Mouse (Mus musculus) intestine, embryonic 16.5 days (tissue): ENCODE measurements around the gene Efhd2. TPM values are rescaled to one million over a fixed set of nuclear protein-coding genes. Genes with fewer than 3 reads are reported as not detected.

Experiments used
- ATAC-seq: fragments of 200-750 bp; cut with Nextera tagmentation; 2 replicates; pipeline ENCODE4 v1.8.0; 2017; ENCODE audit warnings: moderate TSS enrichment, moderate library complexity
- H3K27ac ChIP-seq: fragments of 300-500 bp; sonication (generic); 2 replicates; pipeline ENCODE4 v1.5.1; 2014; ENCODE audit warnings: mild to moderate bottlenecking, low read length
- H3K27me3 ChIP-seq: fragments of 300-500 bp; sonication (generic); replicated peaks from 2 replicates; pipeline ENCODE4 v1.6.1; 2014; ENCODE audit warnings: low read length, control low read depth, mixed read lengths; ENCODE audit not compliant: control insufficient read depth, insufficient read depth
- H3K36me3 ChIP-seq: fragments of 300-500 bp; sonication (generic); 2 replicates; pipeline ENCODE4 v1.6.1; 2014; ENCODE audit warnings: low read length, control low read depth; ENCODE audit not compliant: control insufficient read depth, insufficient read depth
- H3K4me1 ChIP-seq: fragments of 300-500 bp; sonication (generic); 2 replicates; pipeline ENCODE4 v1.6.1; 2014; ENCODE audit warnings: low read length, control low read depth, mixed read lengths; ENCODE audit not compliant: control insufficient read depth, insufficient read depth
- H3K4me2 ChIP-seq: fragments of 300-500 bp; sonication (generic); 2 replicates; pipeline ENCODE4 v1.6.1; 2014; ENCODE audit warnings: low read depth, low read length, control low read depth
- H3K4me3 ChIP-seq: fragments of 300-500 bp; sonication (generic); 2 replicates; pipeline ENCODE4 v1.5.1; 2014; ENCODE audit warnings: mild to moderate bottlenecking, low read length
- H3K9ac ChIP-seq: fragments of 300-500 bp; sonication (generic); 2 replicates; pipeline ENCODE4 v1.6.1; 2014; ENCODE audit warnings: low read depth, low read length
- H3K9me3 ChIP-seq: fragments of 300-500 bp; sonication (generic); 2 replicates; pipeline ENCODE4 v1.6.1; 2016; ENCODE audit warnings: low read length, control low read depth; ENCODE audit not compliant: control insufficient read depth
- WGBS: fragments of 180-500 bp; shearing (Covaris S2); extraction: QIAGEN DNeasy Blood & Tissue Kit; methylation state at CpG from one replicate; pipeline ENCODE4 v1.1.7; 2014; 5-methylcytosine and 5-hydroxymethylcytosine counted together
- polyA plus RNA-seq: library from polyadenylated mRNA; unstranded; fragments of >200 nt; fragmentation: Nextera tagmentation; extraction: Ambion mirVana; gene quantifications from 2 replicates; pipeline ENCODE4 v1.2.1, GENCODE M21; 2015

Gene Efhd2
- polyA plus RNA-seq, 1 experiment from 2014 or later, result 140 TPM

GRCm38 (mm10) chr4:141809850-141810464 lies 64.8 kb downstream of the Efhd2 start:
- H3K36me3 ChIP-seq, result peaks cover 25% of the 10 kb centered on the region
- H3K9me3 ChIP-seq, result no peaks in the 10 kb centered on the region
- no peak overlapping the region for H3K4me2 ChIP-seq
- no peaks in the 10 kb centered on the region for H3K4me1 ChIP-seq
- H3K27me3 ChIP-seq, result no peaks in the 10 kb centered on the region
- no peak overlapping the region for H3K4me3 ChIP-seq
- 83% methylated on average over 8 of the region's 8 CpGs for WGBS
- peak; percentile 44; the same call in 1 of the 2 replicates for ATAC-seq
- no peak overlapping the region for H3K27ac ChIP-seq
- no peak overlapping the region for H3K9ac ChIP-seq

Other genes starting within 250 kb of the Efhd2 start
- gene Plekhm2, start 210.0 kb downstream of the Efhd2 start, polyA plus RNA-seq, result 5.5 and 5.9 TPM in 2 replicates
- not detected in 2 replicates for gene Rsc1a1, start 189.3 kb downstream of the Efhd2 start, polyA plus RNA-seq
- gene Ddi2, start 151.5 kb downstream of the Efhd2 start, polyA plus RNA-seq, result 16.5 and 17.2 TPM in 2 replicates
- 65.6 and 72.2 TPM in 2 replicates for gene Agmat, start 128.2 kb downstream of the Efhd2 start, polyA plus RNA-seq
- gene Dnajc16, start 84.0 kb downstream of the Efhd2 start, polyA plus RNA-seq, result 4.2 and 4.3 TPM in 2 replicates
- gene Casp9, start 81.3 kb downstream of the Efhd2 start, polyA plus RNA-seq, result 21.3 and 24.1 TPM in 2 replicates
- 455 and 890 TPM in 2 replicates for gene Cela2a, start 48.8 kb downstream of the Efhd2 start, polyA plus RNA-seq
- gene Ctrc, start 28.6 kb downstream of the Efhd2 start, polyA plus RNA-seq, result 0.29 and 0.87 TPM in 2 replicates
- 1.4 and 2.3 TPM in 2 replicates for gene Fhad1, start 140.2 kb upstream of the Efhd2 start, polyA plus RNA-seq
- 160 and 206 TPM in 2 replicates for gene Tmem51, start 209.4 kb upstream of the Efhd2 start, polyA plus RNA-seq